Mouse (Mus musculus): ENCODE results near the gene Rgs7bp.

Gene Rgs7bp

DNA sequence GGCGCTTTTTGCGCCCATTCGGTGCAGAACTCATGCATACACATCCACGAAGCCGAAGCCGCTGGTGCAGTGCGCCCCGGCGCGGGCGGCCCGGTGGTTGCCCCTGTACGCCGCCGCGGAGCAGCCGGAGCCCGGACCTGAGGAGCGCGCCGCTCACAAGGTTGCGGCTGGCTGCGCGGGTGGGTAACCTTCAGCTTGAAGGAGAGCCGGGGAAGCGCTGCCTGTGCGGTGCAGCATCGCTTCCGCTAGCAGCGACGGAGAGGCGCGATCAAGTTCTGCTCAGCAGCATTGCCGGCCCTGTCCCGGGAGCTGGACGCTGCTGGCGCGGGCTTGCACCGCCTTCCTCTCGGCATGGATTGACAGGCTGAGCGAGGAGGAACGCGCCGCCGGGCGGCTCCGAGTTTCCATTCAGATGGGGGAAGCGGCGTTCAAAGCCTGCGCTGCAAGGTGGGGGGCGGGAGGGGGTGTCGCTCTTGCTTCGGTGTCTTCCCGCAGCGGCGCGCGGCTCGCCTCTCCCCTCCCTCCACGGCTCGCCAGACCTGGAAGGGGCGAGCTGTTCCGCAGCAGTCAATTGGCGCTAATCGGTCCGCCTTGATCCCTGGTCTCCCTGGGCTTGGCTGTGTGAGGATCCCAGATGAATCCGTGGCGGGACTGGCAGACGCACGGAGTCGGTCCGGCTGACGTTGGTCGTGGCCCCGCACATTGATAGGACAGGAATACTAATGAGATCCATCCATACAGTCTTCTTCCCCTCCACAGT lies at the start of gene Rgs7bp:
Gene Rgs7bp, minus strand, starts transcription at position 750 of the 760 bp plus-strand sequence.
- DNase-seq = peak; percentile 95

DNA sequence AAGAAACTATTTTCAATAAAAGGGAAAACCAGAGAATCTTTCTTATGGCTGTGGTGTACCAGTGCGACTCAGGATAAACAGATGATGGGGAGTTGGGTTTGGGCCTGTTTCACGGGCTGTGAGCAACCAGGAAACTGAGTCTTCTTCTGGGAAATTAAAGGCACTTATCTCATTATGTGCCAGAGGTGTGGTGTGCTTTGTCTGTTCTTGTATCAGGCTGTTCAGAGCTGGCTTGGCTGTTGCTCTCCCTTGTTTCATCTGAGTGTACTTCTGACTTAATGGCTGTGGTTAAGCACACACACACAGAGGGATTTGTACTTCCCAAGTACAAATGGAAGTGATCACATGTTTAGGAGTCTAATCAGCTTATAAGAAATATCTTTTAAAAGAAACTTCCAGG lies 49.7 kb upstream of the Rgs7bp start:
- no peak for DNase-seq

DNA sequence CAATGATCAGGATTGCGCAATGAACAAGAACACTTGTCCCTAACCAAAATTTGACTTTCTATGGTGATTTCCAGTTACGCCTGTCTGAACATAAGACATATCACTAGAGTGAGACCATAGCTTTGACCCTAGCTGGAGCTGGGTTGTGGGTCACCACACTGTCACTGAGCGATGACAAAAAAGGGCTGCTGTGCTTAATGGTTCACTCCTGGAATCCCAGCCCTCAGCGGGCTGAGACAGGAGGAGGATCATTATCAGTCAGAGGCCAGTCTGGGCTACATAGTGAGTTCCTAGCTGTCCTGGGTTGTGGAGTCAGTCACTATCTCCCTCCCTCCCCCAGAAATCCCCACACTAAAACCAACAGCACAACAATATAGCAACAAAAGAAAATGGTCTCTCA lies 46.0 kb upstream of the Rgs7bp start:
- no peak for DNase-seq

DNA sequence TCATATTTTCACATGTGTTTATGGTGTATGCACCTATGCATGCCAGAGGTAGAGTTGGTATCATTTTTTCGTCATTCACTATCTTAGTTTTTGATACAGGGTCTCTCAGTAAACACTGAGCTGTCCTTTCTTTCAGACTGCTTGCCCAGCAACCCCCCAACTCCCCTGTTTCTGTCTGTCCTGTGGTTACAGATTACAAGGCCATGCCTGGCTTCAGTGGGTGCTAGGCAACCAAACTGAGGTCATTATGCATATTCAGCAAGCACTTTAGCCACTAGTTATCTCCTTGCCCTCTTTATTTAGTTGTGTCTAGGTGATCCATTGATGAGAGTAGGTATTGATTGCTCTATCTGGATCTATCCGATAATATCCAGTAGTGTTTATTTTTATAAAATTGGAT lies 41.6 kb upstream of the Rgs7bp start:
- no peak for DNase-seq

DNA sequence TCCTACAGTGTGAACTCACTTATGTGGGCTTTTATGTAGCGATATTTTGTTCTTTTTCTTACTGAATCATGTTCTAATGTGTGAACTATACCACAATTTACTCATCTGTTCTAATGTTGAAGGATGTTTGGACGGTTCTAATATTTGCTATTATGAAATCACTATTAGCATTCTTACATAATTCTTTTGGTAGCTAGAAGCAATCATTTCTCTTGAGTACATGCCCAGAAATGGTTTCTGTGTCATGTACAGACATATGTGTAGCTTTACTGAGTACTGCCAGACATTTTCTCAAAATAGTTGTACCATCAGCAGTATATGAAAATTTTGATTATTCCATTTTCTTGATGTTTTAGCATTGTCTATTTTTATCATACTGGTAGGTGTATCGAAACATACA lies 34.5 kb upstream of the Rgs7bp start:
- DNase-seq = no peak

DNA sequence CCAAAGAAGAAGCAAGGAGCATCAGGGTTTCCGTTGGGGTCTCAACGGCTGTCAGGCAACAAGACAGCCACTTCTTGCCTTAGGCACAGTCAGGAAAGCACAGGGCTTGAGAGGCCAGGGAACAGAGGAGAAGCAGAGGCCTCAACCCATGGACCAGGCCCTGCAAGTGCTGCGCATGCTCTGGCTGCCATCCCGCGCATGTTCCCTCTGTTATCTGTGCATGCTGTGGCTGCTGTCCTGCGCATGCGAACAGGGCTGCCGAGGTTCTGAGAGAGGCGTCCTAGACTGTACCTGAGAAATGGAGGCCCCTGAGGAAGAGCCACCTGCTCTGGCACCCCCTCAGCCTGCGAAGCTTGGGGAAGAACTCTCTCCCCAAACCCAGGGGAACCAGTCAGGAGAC lies 27.1 kb upstream of the Rgs7bp start, which contains the start of gene 4933425L06Rik:
Gene 4933425L06Rik, plus strand, starts transcription at position 261 of the 400 bp plus-strand sequence.
- no peak for DNase-seq

DNA sequence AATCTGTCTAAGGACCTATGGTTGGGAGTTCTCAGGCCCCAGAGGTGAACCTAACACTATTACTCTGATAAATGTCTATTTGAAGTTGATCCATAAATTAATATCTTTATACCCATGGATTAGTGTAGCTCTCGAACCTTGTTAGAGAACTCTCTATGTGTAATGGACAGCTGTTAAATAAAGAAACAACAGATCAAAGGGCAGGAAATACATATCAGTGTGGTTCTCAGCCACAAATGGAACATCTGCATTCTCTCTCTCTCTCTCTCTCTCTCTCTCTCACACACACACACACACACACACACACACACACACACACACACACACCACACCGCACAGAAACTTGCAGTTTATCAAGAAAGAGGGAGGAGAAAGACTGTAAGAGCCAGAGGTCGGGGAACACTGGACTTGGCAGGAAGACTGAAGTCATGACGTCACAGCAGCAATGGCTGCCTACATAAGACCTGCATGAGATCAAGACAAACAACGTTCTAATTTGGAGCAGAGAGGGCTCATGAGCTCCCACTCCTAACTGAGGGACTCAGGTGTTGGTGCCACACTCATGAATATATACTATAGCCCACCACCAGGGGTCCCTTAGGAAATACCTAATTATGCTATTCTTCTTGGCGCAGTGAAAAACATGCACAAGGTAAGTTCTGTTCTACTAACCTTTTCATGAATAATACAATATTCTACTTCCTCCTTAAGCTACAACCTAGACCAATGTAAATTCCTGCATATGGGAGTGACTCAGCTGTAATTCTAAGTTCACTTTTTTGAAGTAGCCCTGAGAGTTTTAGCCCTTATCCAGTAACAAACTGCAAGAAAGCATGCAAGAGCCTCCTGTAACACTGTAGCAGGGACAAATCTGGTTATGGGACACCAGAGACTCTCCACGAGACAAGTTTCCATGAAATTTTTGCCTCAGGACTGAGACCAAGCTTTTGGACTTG lies 12.4 kb upstream of the Rgs7bp start:
- DNase-seq = no peak

DNA sequence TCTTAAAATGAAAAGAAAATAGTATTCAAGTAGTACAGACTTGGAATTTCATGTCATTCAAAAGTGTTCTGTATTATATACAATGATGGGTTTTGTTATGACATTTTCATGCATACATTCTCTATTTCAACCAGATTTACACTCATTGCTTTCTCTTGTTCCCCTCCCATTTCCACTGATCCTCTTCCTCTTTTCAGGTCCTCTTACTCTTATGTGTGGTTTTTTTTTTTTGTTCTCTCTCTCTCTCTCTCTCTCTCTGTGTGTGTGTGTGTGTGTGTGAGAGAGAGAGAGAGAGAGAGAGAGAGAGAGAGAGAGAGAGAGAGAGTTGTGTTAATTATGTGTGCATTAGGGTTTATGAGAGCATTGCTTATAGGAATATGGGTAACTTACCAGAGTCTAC lies 11.4 kb upstream of the Rgs7bp start:
- no peak for DNase-seq

DNA sequence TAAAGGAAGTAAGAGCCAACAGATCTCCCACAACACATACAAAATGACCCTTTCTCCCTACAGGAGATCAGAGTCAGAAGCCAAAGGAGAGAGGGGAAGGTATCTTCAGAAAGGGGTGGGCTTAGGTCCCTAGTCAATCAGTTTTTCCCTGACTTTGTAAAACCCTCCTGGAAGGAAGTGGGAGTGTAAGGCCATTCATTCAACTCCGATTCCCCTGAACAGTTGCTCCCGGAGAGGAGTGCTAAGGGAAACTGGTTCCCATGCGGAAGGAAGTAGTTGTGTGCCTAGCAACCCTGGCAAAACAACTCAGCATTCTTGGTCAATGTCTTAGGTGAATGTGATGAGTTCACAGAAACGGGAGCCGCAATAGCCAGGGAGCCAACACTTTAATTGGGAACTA lies 644 bp upstream of the Rgs7bp start:
- DNase-seq = peak; percentile 92

DNA sequence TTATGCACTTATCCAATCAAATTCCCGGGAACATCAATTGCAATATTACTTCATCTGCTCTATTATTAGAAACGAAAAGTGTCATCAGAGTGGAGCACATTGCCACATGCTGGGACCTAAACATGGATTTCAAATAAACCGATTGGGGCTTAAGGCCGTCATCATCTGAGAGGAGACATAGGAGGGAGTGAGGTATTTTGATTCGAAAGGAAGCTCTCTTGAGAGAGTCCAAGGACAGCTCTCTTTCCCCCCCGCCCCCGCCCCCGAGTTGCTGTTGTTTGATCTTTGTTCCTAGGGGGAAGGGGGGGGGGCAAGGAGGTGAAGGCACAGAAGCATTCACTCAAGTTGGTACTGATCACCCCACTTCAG lies 195 bp upstream of the Rgs7bp start:
- DNase-seq = no peak

DNA sequence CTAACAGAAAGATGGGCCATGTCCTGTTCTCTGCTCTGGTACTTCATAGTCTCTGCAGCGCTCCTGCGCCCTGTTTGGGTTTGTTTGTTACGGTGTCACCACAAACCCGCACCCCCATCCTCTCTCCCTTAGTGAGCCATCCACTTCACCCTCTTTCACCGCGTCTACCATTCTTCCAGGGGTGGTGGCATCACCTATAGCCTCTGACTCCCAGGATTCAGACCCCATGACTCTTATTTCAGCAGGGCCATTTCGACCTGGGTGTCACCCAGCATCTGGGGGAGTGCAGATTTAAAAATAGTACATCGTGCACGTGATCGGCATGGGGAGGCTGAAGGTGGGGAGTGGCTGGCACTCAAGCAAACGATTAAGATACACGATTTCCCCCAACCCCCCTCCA lies 1.1 kb downstream of the Rgs7bp start:
- DNase-seq = peak; percentile 94

DNA sequence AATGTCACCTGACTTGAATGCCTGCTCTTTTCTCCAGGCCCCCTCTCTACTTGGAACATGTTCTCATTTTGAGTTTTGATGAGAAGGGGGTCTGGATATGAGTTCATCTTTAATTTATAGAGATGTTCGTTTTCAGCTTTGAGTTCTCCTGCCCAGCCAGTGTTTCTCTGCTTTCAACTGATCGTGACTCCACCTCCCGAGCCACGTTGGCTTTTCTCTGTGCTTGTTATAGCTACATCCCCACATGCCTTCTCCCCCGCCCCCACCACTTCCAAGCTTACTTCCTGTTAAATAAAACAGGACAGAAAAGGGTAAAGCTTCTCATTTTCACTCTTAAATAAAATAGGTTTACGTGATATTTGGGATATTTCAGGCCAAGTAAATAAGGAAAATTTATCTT lies 3.3 kb downstream of the Rgs7bp start:
- peak; percentile 83 for DNase-seq

DNA sequence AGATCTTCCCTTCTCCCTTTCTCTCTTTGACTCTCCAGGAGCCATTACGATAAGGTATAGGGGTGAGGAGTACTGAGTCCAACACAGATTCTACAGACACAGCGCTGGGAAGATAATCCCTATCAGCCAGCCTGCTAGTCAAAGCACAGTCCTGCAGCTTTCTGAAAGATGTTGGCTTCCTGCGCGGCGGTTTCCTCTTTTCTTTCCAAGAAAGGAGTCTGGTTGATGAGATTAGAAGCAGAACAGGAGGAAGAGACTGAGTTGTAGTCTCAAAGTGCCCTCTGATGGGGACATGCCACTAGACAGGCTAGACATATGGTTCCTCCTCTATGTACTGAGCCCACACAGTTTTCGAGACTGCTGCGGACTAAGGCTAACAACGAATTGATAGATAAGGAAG lies 6.1 kb downstream of the Rgs7bp start:
- DNase-seq = peak; percentile 92

DNA sequence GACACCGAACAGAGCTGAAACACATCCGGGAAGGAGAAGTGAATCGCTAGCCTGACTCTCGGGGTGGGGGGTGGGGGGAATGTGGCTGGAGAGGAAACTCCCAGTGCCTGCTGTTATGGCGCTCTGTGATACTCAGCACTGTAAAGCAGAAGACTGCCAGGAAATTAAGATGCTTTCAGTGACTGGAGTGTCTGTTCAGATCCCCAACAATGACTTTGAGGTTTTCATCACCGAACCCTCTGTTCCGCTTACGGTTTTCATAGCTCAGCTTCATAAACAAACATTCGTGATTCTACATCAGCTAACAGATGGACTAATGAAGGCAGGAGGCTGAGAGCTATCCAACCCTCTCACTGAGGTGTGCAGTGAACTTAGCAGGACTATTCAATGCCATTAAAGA lies 7.4 kb downstream of the Rgs7bp start:
- DNase-seq = no peak

DNA sequence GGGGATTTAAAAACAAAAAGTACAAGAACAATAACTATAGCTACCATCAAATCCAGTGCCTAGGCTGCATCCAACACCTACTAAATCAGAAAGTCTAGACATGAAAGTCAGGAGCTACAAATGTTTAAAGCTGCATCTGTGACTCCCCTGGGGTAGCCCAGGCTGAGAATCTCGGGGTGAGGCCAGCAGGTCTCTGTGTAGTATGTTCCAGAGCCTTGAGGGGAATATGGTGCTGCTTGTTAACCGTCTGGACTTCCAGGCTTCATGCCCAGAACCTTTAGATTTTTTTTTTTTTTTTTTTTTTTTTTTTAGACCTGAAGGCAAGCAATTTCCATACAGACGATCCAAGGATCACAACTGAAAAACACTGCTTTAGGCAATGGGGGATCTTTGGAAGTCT lies 10.8 kb downstream of the Rgs7bp start:
- DNase-seq = no peak

DNA sequence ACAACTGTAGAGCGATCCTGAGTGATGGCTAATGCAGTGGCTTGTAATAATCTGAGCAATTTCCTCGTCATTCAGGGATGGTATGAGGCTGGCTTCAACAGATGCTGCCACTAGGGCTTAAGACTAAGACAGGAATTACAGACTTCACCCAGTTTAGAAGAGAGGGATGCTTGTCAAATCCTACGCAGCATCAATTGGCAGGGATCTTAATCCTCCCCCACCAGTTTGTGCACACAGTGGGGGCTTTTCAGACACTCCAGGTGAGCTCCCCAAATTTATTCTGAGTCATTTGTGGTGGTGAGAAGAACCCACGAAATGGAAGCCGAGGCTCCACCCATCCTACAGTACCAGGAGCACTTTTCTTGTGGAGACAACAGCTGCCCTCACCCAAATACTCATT lies 16.4 kb downstream of the Rgs7bp start:
- no peak for DNase-seq

DNA sequence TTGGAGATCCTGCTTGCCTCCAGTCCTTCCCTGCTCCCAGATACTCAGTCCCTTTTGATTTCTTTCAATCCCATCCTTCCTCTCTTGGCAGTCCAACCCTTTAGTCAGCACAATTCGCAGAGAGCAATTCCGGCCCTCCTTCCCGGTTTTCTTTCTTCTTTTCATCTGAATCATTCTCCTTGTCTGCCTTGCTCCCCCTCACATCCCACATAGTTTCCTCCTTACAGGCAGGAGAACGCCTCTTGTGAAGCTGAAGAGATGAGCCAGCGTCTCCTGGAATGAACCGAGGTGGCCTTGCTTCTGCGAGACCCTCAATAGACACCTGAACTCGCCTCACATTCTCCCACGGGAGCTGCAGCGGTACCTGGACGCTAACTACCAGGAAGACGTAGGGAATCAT lies 16.9 kb downstream of the Rgs7bp start:
- DNase-seq = no peak

DNA sequence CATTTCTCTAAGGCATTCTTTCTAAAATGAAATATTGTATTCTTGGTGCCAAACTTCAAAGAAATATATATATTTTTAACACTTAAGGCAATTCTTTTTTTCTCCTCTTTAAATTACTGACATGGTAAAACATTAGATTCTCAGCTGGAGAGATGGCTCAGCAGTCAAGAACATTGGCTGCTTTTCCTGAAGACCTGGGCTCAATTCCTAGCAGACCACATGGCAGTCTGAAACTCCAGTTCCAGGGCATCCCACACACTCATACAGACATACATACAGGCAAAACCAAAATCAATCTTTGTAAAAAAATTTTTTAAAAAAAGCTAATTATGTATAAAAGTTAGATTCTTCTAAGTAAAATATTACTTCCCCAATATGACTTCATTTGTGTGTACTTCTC lies 22.8 kb downstream of the Rgs7bp start:
- no peak for DNase-seq

DNA sequence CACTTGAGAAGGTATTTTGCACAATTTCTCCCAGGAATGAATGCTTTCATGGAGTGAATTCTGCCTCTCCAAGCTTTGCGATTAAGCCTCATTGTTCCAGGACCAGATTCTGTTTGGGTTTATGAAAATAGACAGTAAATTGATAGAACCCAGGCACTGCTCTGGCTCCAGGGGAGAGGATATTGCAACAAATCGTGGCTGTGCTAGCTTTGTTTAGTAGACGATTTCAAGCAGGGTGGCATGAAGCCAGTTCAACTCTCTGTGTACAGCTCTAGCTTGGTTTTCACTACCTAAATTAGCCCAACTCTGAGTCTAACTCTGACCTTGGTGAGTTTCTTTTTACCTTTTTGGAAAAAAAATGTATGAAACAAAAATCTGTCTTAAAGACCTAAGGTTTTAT lies 26.5 kb downstream of the Rgs7bp start:
- no peak for DNase-seq

DNA sequence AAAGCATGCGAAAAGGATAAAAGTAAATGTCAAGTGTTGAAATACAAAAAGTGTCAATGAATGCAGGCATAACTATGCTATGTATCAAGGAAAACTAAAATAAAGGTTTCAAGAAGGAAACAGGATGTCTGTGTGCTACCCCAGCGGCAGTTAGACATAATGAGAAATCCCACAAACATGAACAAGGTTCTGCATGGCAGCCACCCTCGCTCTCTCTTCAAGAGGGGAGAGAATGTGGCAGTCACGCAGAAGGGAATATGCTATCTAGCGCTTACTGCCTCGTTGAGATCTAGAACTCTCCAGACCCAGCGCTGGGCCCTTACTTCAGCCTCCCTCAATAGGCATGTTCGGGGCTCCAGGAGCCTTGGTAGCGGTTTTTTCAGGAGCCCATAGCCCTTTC lies 38.2 kb downstream of the Rgs7bp start:
- DNase-seq = no peak

DNA sequence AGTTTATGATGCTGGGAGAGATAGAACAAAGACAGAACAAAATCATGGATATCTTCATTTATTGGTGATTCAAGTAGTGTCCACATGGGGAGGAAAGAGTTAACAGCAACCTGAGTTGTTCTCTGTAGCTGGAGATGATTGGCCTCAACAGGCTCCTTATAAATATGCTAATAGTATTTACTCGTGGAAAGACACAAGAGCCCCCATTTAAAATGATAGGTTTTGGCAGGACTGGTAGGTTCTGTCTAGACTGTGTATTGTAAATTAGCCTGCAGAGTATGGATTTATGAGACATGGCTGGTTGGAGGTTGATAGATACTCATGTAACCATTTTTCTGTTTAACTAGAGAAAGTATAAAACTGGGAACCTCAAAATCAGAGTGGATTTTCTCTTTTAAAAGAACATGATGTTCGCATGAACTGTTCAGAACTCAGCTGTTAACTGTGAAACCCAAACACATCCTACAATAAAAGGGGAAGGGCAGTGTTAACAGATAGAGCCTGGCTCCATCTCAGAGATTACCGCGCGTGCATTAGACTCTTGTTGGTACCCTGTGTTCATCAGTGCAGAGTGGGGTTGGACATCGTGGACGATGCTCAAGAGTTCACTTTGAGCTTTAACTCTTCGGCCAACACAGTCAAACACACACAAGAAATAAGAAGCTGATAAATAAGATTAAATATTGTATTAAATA lies 38.9 kb downstream of the Rgs7bp start:
- DNase-seq = no peak

DNA sequence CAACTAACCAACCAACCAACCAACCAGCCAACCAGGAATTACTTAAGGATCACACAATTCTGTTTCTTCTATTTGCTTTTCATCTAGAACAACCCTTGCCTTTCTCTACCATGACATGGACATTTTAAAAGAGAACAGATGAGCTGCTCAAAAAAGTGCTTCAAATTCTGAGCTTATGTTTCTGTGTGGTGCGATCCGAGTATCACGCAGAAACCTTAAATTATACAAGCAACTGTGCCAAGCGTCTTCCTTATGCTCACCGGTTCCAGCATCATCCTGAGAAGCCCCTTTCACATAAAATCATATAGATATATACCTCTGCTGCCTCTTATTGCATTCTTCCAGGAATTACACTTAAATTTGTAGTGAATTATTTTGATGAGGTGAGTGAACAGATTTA lies 43.4 kb downstream of the Rgs7bp start:
- DNase-seq = no peak

DNA sequence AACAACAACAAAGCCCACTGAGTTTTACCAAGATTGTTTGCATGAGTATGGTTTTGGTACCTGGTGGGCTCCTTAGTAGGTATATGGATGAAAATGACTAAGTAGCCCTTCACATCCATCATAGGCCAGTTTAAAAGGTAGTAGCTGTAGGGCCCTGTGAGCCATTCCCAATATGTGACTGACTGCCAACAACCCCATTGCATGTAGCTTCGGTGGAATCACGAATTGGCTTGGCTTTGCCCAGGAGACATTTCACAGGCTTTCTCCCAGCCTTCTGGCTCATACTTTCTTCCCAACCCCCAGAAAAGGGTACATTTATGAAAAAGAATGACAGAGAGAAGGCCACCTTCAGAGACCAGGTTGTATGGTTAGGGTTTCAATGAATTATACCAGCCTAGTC lies 45.8 kb downstream of the Rgs7bp start:
- DNase-seq = no peak

DNA sequence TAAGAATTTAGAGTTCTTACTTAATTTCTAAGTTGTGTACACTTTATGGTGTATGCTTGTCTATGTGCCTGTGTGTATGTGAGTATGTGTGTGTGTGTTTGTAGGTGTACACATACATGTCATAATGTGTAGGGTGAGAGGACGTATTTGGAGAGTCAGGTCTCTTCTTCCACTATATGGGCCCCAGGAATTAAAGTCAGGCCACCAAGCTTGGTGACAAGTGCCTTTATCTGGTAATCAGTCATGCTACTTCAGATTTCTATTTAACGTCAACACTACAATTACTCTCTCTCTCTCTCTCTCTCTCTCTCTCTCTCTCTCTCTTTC lies 51.9 kb downstream of the Rgs7bp start:
- DNase-seq = no peak
